Mouse (Mus musculus): ENCODE results near the gene Hivep1.

Hivep1 gene

DNA sequence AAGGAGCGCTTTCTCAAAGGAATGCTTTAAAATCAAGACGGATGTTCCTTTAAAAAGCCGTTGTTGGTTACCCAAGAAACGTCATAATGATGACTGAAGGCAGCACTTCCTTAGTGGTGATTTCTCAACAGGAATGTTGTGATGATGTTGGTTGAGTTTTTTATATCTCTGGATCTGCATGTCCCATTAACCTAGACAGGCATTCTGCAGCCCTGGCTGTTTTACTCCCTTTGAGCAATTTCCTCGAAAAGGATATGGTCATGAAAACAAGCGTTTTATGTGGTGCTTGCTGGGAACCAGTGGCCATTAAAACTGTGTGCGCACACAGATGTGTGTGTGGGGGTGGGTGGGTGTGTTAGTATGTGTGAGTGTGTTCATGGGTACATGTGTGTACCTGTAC is 170.6 kb downstream of the Hivep1 start:
- DNase-seq (ENCODE audit: low read depth, low spot score) = no peak

DNA sequence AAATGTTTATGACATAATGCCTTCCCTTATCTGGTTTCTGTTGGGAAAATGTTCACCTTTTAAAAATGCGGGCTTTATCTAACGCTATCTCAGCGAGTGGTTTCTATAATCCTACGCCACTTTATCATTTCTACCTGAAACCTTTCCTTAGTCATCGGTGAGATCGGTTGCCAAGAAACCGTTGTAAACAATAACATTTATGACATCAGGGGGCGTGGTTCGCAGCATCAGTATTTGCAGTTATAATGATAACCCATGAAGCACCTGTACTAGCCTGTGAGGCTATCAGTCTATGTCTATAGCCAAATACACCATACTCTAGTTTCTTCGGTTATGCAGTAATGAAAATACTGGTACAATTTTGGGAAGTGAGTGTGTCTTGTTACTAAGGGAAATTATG is 177.0 kb downstream of the Hivep1 start:
- DNase-seq (ENCODE audit: low read depth, low spot score) = no peak

DNA sequence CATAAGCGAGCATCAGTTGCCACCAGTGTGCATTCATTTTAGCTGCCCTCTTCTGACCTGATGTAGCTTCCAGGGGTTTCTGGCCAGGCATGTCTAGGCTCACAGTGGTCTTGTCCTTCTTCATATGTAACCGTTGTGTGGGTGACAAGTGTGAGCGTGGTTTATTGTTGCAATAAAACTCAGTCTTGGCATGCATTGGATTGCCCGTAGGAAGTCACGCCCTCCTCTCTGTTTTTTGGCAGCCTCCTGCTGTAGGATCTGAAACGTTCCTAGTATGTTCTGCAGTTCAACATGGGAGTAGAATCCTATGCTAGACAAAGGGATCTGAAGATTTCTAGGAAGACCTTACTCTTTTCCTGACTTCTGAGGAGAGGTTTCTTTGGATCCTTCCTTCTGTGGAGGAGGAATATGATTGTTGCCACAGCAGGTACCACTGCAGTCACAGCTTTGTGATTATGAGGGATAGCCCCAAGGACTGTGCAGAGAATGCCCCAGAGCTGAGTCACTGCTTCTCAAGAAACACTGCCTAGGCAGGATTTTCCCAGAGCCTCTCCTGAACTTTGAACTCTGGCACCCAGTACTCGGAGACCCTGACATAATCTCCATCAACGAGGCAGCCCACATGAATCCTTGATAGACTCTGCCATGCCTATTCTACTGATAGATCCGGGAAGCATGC is 182.1 kb downstream of the Hivep1 start:
- DNase-seq (ENCODE audit: low read depth, low spot score) = no peak

DNA sequence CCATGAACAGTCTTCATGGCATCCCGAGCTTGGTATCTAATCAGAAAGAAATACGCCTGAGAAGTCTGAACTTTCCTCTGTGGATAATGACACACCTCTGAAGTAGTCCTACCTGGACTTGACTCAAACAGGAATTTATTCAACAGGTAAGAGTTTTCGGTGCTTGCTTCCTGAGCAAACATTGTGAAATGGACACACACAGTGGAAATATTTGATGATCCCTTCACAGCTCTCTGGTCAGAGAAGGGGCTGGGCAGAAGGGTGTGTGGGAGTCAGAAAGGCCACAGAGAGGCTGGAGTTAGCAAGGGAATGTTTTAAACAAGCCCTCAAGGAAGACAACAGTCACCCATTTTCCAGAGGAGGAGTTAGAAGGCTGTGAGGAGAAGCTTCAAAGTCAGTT is 186.7 kb downstream of the Hivep1 start:
- no peak for DNase-seq (ENCODE audit: low read depth, low spot score)

DNA sequence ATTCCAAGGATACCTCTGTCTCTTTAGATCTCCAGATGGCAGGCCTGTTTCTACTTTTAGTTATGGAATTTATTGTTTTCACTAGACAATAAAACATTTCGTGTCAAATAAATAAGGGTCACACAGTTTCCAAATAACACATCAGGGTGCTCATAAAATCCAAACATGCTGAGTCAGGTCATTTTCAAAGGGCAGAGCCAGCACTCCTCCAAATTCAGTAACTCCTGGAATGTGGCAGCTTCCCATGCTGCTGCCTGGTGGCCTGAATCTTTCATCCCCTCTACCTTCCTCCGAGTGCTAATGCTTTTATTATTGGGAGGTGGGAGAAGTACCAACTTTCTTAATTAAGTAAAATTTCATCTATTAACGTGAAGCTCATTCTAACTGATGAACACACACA is 190.3 kb downstream of the Hivep1 start:
- DNase-seq (ENCODE audit: low read depth, low spot score) = no peak

Data from A20 (cell line).